Mouse (Mus musculus) WW6 (cell line): ENCODE measurements around the gene Hrh3.

Source experiments
- DNase-seq: peaks from one replicate; pipeline ENCODE4 v3.0.0-alpha.2; 2013; ENCODE audit warnings: low read depth, low spot score

Hrh3 gene

GRCm38 (mm10) chr2:180105441-180106190 is 1.3 kb upstream of the Hrh3 start:
- DNase-seq: no peak

GRCm38 (mm10) chr2:180104659-180105377 is 530 bp upstream of the Hrh3 start:
- no peak for DNase-seq

- no peak for DNase-seq
Measured at GRCm38 (mm10) chr2:180103151-180103977, 924 bp downstream of the Hrh3 start.

- DNase-seq: no peak
Measured at GRCm38 (mm10) chr2:180099529-180099928, 4.8 kb downstream of the Hrh3 start.

GRCm38 (mm10) chr2:180098167-180098566 is 6.1 kb downstream of the Hrh3 start:
- DNase-seq: no peak

- DNase-seq: no peak
Measured at GRCm38 (mm10) chr2:180097585-180097984, 6.7 kb downstream of the Hrh3 start.

GRCm38 (mm10) chr2:180095711-180096110 is 8.6 kb downstream of the Hrh3 start:
- DNase-seq: no peak

- DNase-seq: no peak
Measured at GRCm38 (mm10) chr2:180090285-180090684, 14.0 kb downstream of the Hrh3 start.

- no peak for DNase-seq
Measured at GRCm38 (mm10) chr2:180087472-180087871, 16.8 kb downstream of the Hrh3 start.

- DNase-seq: no peak
Measured at GRCm38 (mm10) chr2:180086637-180087027, 17.7 kb downstream of the Hrh3 start.

- no peak for DNase-seq
Measured at GRCm38 (mm10) chr2:180085926-180086636, 18.2 kb downstream of the Hrh3 start.

GRCm38 (mm10) chr2:180084565-180084964 is 19.7 kb downstream of the Hrh3 start:
- no peak for DNase-seq

GRCm38 (mm10) chr2:180083063-180083462 is 21.2 kb downstream of the Hrh3 start:
- no peak for DNase-seq

- DNase-seq: no peak
Measured at GRCm38 (mm10) chr2:180080680-180081079, 23.6 kb downstream of the Hrh3 start.

- DNase-seq: no peak
Measured at GRCm38 (mm10) chr2:180077622-180078021, 26.7 kb downstream of the Hrh3 start.

GRCm38 (mm10) chr2:180072886-180073285 is 31.4 kb downstream of the Hrh3 start:
- DNase-seq: no peak

- no peak for DNase-seq
Measured at GRCm38 (mm10) chr2:180071671-180072070, 32.6 kb downstream of the Hrh3 start.

- DNase-seq: peak; percentile 68
Measured at GRCm38 (mm10) chr2:180070481-180071453, 33.5 kb downstream of the Hrh3 start, which contains the start of gene Mtg2. Gene Mtg2, plus strand, starts transcription at chr2:180070588.

- DNase-seq: no peak
Measured at GRCm38 (mm10) chr2:180069770-180070480, 34.4 kb downstream of the Hrh3 start.
